ENCODE assay signal across 8 mouse cellular contexts in genomic region chr14:55497449-55497821, GRCm38 (mm10). TPM values are rescaled to one million over a fixed set of nuclear protein-coding genes. Genes with fewer than 3 reads are reported as not detected.
A peak's percentile ranks its signal among the peaks of the same experiment; 100 is the strongest.
DNase-seq lines count a peak whose midpoint lies in the region; ATAC-seq lines count a peak whose summit lies in the region.

No protein-coding gene starts in this region.

- no peak overlapping the region for H3K27ac ChIP-seq in midbrain, embryonic 10.5 days (replicated peaks)

- WGBS in midbrain, embryonic 10.5 days = 35% methylated on average over 6 of the region's 6 CpGs

- H3K9me3 ChIP-seq in midbrain, embryonic 10.5 days (replicated peaks) = no peaks in the 10 kb centered on the region

- H3K27me3 ChIP-seq in midbrain, embryonic 10.5 days (ENCODE audit: low read depth, poor library complexity, severe bottlenecking) = 0 out of 2 replicates have a peak, but pooled peaks cover 4% of the 10 kb centered on the region

- peak; percentile 94 to 95 for DNase-seq in cerebellum, postnatal 25 days
- peak; percentile 52 to 63 for DNase-seq in gastrocnemius, adult 8-10 months (ENCODE audit: low spot score in 2 of 2)
- DNase-seq in induced T-regulatory cell, adult 2 months (ENCODE audit: low read depth) = peak; percentile 90
- peak; percentile 74 to 79 for DNase-seq in left cerebral cortex, postnatal 25 days (ENCODE audit: low spot score in 2 of 2)
- peak; percentile 85 for DNase-seq in midbrain, embryonic 10.5 days (ENCODE audit: low spot score)
- DNase-seq in skeletal muscle tissue, adult 2 months (ENCODE audit: low read depth, low spot score) = peak; percentile 63
- DNase-seq in yolk sac, embryonic 10.5 days (ENCODE audit: low spot score) = peak; percentile 68

- ATAC-seq in activated CD4-positive, CD25-positive, alpha-beta regulatory T cell, adult 4 months = peak; percentile 85

- no peak overlapping the region for H3K4me3 ChIP-seq in midbrain, embryonic 10.5 days

- H3K4me1 ChIP-seq in midbrain, embryonic 10.5 days = peaks cover 4% of the 10 kb centered on the region

- H3K36me3 ChIP-seq in midbrain, embryonic 10.5 days = peaks cover 85% of the 10 kb centered on the region

- intact Hi-C loops in left cerebral cortex, postnatal 25 days (cut with DNase I) = loop anchor here (1.0 to 2.0 kb wide), 2 partner anchors 31 to 59 kb away; no protein-coding TSS in a partner anchor

RNA-seq across cellular contexts. Expression of gene Carmil3, which starts 7.0 kb away (rescaled TPM):
- polyA plus RNA-seq in activated CD4-positive, CD25-positive, alpha-beta regulatory T cell, adult 4 months (2017; shearing (Covaris generic)) = not detected
- total RNA-seq in gastrocnemius, adult 8-10 months (2022) = under 1 TPM; 0.38 to 0.40 (median 0.39) TPM
- total RNA-seq in left cerebral cortex, postnatal 25 days (2021) = 10 to 100 TPM; 46.6 to 46.9 TPM
- 5.2 and 6.6 TPM in 2 replicates for polyA plus RNA-seq in midbrain, embryonic 10.5 days (2016; fragmentation: Nextera tagmentation; extraction: Ambion mirVana)

RNA-seq across cellular contexts. Expression of gene Cpne6, which starts 12.8 kb away (rescaled TPM):
- not detected for polyA plus RNA-seq in activated CD4-positive, CD25-positive, alpha-beta regulatory T cell, adult 4 months (2017; shearing (Covaris generic))
- not detected for total RNA-seq in gastrocnemius, adult 8-10 months (2022)
- 100 to 1,000 TPM; 180 to 216 TPM for total RNA-seq in left cerebral cortex, postnatal 25 days (2021)
- 0.36 and 0.48 TPM in 2 replicates for polyA plus RNA-seq in midbrain, embryonic 10.5 days (2016; fragmentation: Nextera tagmentation; extraction: Ambion mirVana)

RNA-seq across cellular contexts. Expression of gene Dhrs4, which starts 18.9 kb away (rescaled TPM):
- 10 to 100 TPM; 39.2 to 42.2 TPM for polyA plus RNA-seq in activated CD4-positive, CD25-positive, alpha-beta regulatory T cell, adult 4 months (2017; shearing (Covaris generic))
- total RNA-seq in gastrocnemius, adult 8-10 months (2022) = 10 to 100 TPM; 22.2 to 45.2 (median 34.7) TPM
- total RNA-seq in left cerebral cortex, postnatal 25 days (2021) = 10 to 100 TPM; 15.2 to 15.4 TPM
- polyA plus RNA-seq in midbrain, embryonic 10.5 days (2016; fragmentation: Nextera tagmentation; extraction: Ambion mirVana) = 60.9 and 64.5 TPM in 2 replicates

RNA-seq across cellular contexts. Expression of gene Nrl, which starts 27.3 kb away (rescaled TPM):
- under 1 TPM in 1 of 2 experiments, not detected in 1; 0.07 TPM for polyA plus RNA-seq in activated CD4-positive, CD25-positive, alpha-beta regulatory T cell, adult 4 months (2017; shearing (Covaris generic))
- total RNA-seq in gastrocnemius, adult 8-10 months (2022) = not detected
- 1 to 10 TPM in 1 of 2 experiments, under 1 TPM in 1; 0.34 to 1.2 TPM for total RNA-seq in left cerebral cortex, postnatal 25 days (2021)
- not detected in 2 replicates for polyA plus RNA-seq in midbrain, embryonic 10.5 days (2016; fragmentation: Nextera tagmentation; extraction: Ambion mirVana)

RNA-seq across cellular contexts. Expression of gene Pck2, which starts 42.6 kb away (rescaled TPM):
- 10 to 100 TPM; 23.6 to 33.4 TPM for polyA plus RNA-seq in activated CD4-positive, CD25-positive, alpha-beta regulatory T cell, adult 4 months (2017; shearing (Covaris generic))
- 1 to 10 TPM; 2.0 to 3.7 (median 2.5) TPM for total RNA-seq in gastrocnemius, adult 8-10 months (2022)
- total RNA-seq in left cerebral cortex, postnatal 25 days (2021) = 10 to 100 TPM; 20.2 to 25.3 TPM
- 16.5 and 18.5 TPM in 2 replicates for polyA plus RNA-seq in midbrain, embryonic 10.5 days (2016; fragmentation: Nextera tagmentation; extraction: Ambion mirVana)

Comparison
In these comparisons a context has a peak if more than half of its experiments do, and no peak if none do; other contexts are left out.
1. RNA of gene Carmil3, which starts 7.0 kb away (total RNA-seq): 46.6 to 46.9 TPM in left cerebral cortex, postnatal 25 days; 0.38 to 0.40 TPM in gastrocnemius, adult 8-10 months; every median in the first group is over 10 times any median in the second.
2. RNA of gene Cpne6, which starts 12.8 kb away (total RNA-seq): 180 to 216 TPM in left cerebral cortex, postnatal 25 days; not detected in gastrocnemius, adult 8-10 months; every median in the first group is over 100 times any median in the second.
3. Peak in every context shown above with its lines, with median percentiles within 50 percentile points of each other: DNase-seq.